Mouse (Mus musculus): ENCODE data around the gene Tomm70a. TPM values are rescaled to one million over a fixed set of nuclear protein-coding genes. Genes with fewer than 3 reads are reported as not detected.

The Tomm70a gene
- polyA plus RNA-seq, 1 experiment: 53.8 TPM

- TF ChIP-seq POLR2A (IDR thresholded peaks at IDR 0.05; ENCODE audit: borderline replicate concordance, extremely low read depth, insufficient read depth, insufficient read length, poor library complexity, severe bottlenecking) (no peak), CTCF (IDR thresholded peaks at IDR 0.05; ENCODE audit: borderline replicate concordance, extremely low read depth, insufficient read depth, insufficient read length) (no peak)
- no peak for DNase-seq (ENCODE audit: low read depth)
These were observed 34.4 kb downstream of the Tomm70a start for GRCm38 (mm10) chr16:57155899-57156298.

- TF ChIP-seq CTCF (IDR thresholded peaks at IDR 0.05; ENCODE audit: borderline replicate concordance, extremely low read depth, insufficient read depth, insufficient read length): no peak
- no peak for TF ChIP-seq POLR2A (IDR thresholded peaks at IDR 0.05; ENCODE audit: borderline replicate concordance, extremely low read depth, insufficient read depth, insufficient read length, poor library complexity, severe bottlenecking)
These were observed 35.6 kb downstream of the Tomm70a start for GRCm38 (mm10) chr16:57157076-57157475.

GRCm38 (mm10) chr16:57157728-57158127, 36.2 kb downstream of the Tomm70a start:
- DNase-seq (ENCODE audit: low read depth): no peak
- no peak for TF ChIP-seq CTCF (IDR thresholded peaks at IDR 0.05; ENCODE audit: borderline replicate concordance, extremely low read depth, insufficient read depth, insufficient read length)
- no peak for TF ChIP-seq POLR2A (IDR thresholded peaks at IDR 0.05; ENCODE audit: borderline replicate concordance, extremely low read depth, insufficient read depth, insufficient read length, poor library complexity, severe bottlenecking)

More at GRCm38 (mm10) chr16:57157076-57157475, 35.6 kb downstream of the Tomm70a start:
- DNase-seq (ENCODE audit: low read depth): no peak

GRCm38 (mm10) chr16:57159835-57160234, 38.3 kb downstream of the Tomm70a start:
- no peak for TF ChIP-seq POLR2A (IDR thresholded peaks at IDR 0.05; ENCODE audit: borderline replicate concordance, extremely low read depth, insufficient read depth, insufficient read length, poor library complexity, severe bottlenecking)
- TF ChIP-seq CTCF (IDR thresholded peaks at IDR 0.05; ENCODE audit: borderline replicate concordance, extremely low read depth, insufficient read depth, insufficient read length): no peak
- no peak for DNase-seq (ENCODE audit: low read depth)

- no peak for DNase-seq (ENCODE audit: low read depth)
- TF ChIP-seq CTCF (IDR thresholded peaks at IDR 0.05; ENCODE audit: borderline replicate concordance, extremely low read depth, insufficient read depth, insufficient read length): no peak
- no peak for TF ChIP-seq POLR2A (IDR thresholded peaks at IDR 0.05; ENCODE audit: borderline replicate concordance, extremely low read depth, insufficient read depth, insufficient read length, poor library complexity, severe bottlenecking)
These were observed 41.3 kb downstream of the Tomm70a start for GRCm38 (mm10) chr16:57162841-57163240.

- no peak for DNase-seq (ENCODE audit: low read depth)
- TF ChIP-seq CTCF (IDR thresholded peaks at IDR 0.05; ENCODE audit: borderline replicate concordance, extremely low read depth, insufficient read depth, insufficient read length): no peak
- TF ChIP-seq POLR2A (IDR thresholded peaks at IDR 0.05; ENCODE audit: borderline replicate concordance, extremely low read depth, insufficient read depth, insufficient read length, poor library complexity, severe bottlenecking): no peak
These were observed 42.2 kb downstream of the Tomm70a start for GRCm38 (mm10) chr16:57163694-57164093.

GRCm38 (mm10) chr16:57165157-57165556, 43.7 kb downstream of the Tomm70a start:
- TF ChIP-seq POLR2A (IDR thresholded peaks at IDR 0.05; ENCODE audit: borderline replicate concordance, extremely low read depth, insufficient read depth, insufficient read length, poor library complexity, severe bottlenecking): no peak
- TF ChIP-seq CTCF (IDR thresholded peaks at IDR 0.05; ENCODE audit: borderline replicate concordance, extremely low read depth, insufficient read depth, insufficient read length): no peak
- no peak for DNase-seq (ENCODE audit: low read depth)

GRCm38 (mm10) chr16:57166086-57166485, 44.6 kb downstream of the Tomm70a start:
- TF ChIP-seq POLR2A (IDR thresholded peaks at IDR 0.05; ENCODE audit: borderline replicate concordance, extremely low read depth, insufficient read depth, insufficient read length, poor library complexity, severe bottlenecking) (no peak), CTCF (IDR thresholded peaks at IDR 0.05; ENCODE audit: borderline replicate concordance, extremely low read depth, insufficient read depth, insufficient read length) (no peak)
- DNase-seq (ENCODE audit: low read depth): no peak

- DNase-seq (ENCODE audit: low read depth): peak; percentile 96
- peak; percentile 60; the same call in 1 of the 2 replicates for TF ChIP-seq POLR2A (IDR thresholded peaks at IDR 0.05; ENCODE audit: borderline replicate concordance, extremely low read depth, insufficient read depth, insufficient read length, poor library complexity, severe bottlenecking)
- TF ChIP-seq CTCF (IDR thresholded peaks at IDR 0.05; ENCODE audit: borderline replicate concordance, extremely low read depth, insufficient read depth, insufficient read length): peak; percentile 80
These were observed 45.4 kb downstream of the Tomm70a start, which contains the start of gene Nit2 for GRCm38 (mm10) chr16:57166611-57167513. Nit2 (minus strand) TSS chr16:57167341.

GRCm38 (mm10) chr16:57167514-57167912, 46.0 kb downstream of the Tomm70a start:
- no peak for TF ChIP-seq POLR2A (IDR thresholded peaks at IDR 0.05; ENCODE audit: borderline replicate concordance, extremely low read depth, insufficient read depth, insufficient read length, poor library complexity, severe bottlenecking)
- TF ChIP-seq CTCF (IDR thresholded peaks at IDR 0.05; ENCODE audit: borderline replicate concordance, extremely low read depth, insufficient read depth, insufficient read length): no peak
- no peak for DNase-seq (ENCODE audit: low read depth)

- no peak for TF ChIP-seq POLR2A (IDR thresholded peaks at IDR 0.05; ENCODE audit: borderline replicate concordance, extremely low read depth, insufficient read depth, insufficient read length, poor library complexity, severe bottlenecking)
- no peak for TF ChIP-seq CTCF (IDR thresholded peaks at IDR 0.05; ENCODE audit: borderline replicate concordance, extremely low read depth, insufficient read depth, insufficient read length)
These were observed 46.7 kb downstream of the Tomm70a start for GRCm38 (mm10) chr16:57168236-57168635.

More at GRCm38 (mm10) chr16:57168236-57168635, 46.7 kb downstream of the Tomm70a start:
- no peak for DNase-seq (ENCODE audit: low read depth)

All from brain, embryonic 14.5 days (tissue).